Mouse (Mus musculus) spleen, postnatal 4 days (tissue): ENCODE measurements at regions not wholly inside any gene's neighbourhood (a gene's known extent, or its start where the extent isn't known, plus 50 kb on each side); places are given as distances from the start of the nearest gene placed in this dataset.

ENCODE experiments used
- DNase-seq, 2 experiments: peaks; one replicate each; pipeline ENCODE4 v3.0.0; 2022; ENCODE audit warnings: low spot score in 2 of 2

- DNase-seq = no peak
Observed at GRCm38 (mm10) chr1:61265706-61266127, 288.0 kb downstream of the Icos start.

- no peak for DNase-seq
Observed at GRCm38 (mm10) chr1:61273843-61274242, 296.1 kb downstream of the Icos start.

GRCm38 (mm10) chr1:61274244-61274643 is 296.5 kb downstream of the Icos start:
- no peak for DNase-seq

GRCm38 (mm10) chr1:61277170-61277710 is 299.5 kb downstream of the Icos start:
- DNase-seq = no peak

GRCm38 (mm10) chr1:61288185-61288584 is 310.5 kb downstream of the Icos start:
- no peak for DNase-seq

GRCm38 (mm10) chr1:61288946-61289345 is 311.2 kb downstream of the Icos start:
- DNase-seq = no peak

- DNase-seq = no peak
Observed at GRCm38 (mm10) chr1:61289552-61289951, 311.8 kb downstream of the Icos start.

GRCm38 (mm10) chr1:61293106-61293505 is 315.4 kb downstream of the Icos start:
- DNase-seq = no peak

- DNase-seq = no peak
Observed at GRCm38 (mm10) chr1:61295219-61295618, 317.5 kb downstream of the Icos start.

- no peak for DNase-seq
Observed at GRCm38 (mm10) chr1:61296831-61297230, 319.1 kb downstream of the Icos start.

GRCm38 (mm10) chr1:61297361-61297760 is 319.6 kb downstream of the Icos start:
- DNase-seq = no peak

- no peak for DNase-seq
Observed at GRCm38 (mm10) chr1:61298064-61298463, 320.3 kb downstream of the Icos start.

- DNase-seq = no peak
Observed at GRCm38 (mm10) chr1:61298779-61299178, 321.1 kb downstream of the Icos start.

GRCm38 (mm10) chr1:61300491-61300890 is 322.8 kb downstream of the Icos start:
- no peak for DNase-seq

GRCm38 (mm10) chr1:61301041-61302030 is 323.6 kb downstream of the Icos start:
- DNase-seq = no peak

- no peak for DNase-seq
Observed at GRCm38 (mm10) chr1:61302570-61303071, 324.9 kb downstream of the Icos start.

- no peak for DNase-seq
Observed at GRCm38 (mm10) chr1:61306296-61306695, 328.6 kb downstream of the Icos start.

GRCm38 (mm10) chr1:61309563-61309962 is 329.1 kb upstream of the Pard3b start:
- DNase-seq = no peak

GRCm38 (mm10) chr1:61310063-61310760 is 328.4 kb upstream of the Pard3b start:
- DNase-seq = no peak

- no peak for DNase-seq
Observed at GRCm38 (mm10) chr1:61310761-61311090, 327.9 kb upstream of the Pard3b start.

GRCm38 (mm10) chr1:61313196-61313595 is 325.4 kb upstream of the Pard3b start:
- no peak for DNase-seq

GRCm38 (mm10) chr1:61316261-61316660 is 322.4 kb upstream of the Pard3b start:
- DNase-seq = no peak
